Mouse (Mus musculus) MEL (cell line): ENCODE measurements at regions not wholly inside any gene's neighbourhood (a gene's known extent, or its start where the extent isn't known, plus 50 kb on each side); places are given as distances from the start of the nearest gene placed in this dataset.

Experiments used
- DNase-seq: peaks from one replicate; pipeline ENCODE4 v3.0.0; 2011; ENCODE audit warnings: low read depth, low spot score
- H3K27ac ChIP-seq: 2 replicates; pipeline ENCODE4 v1.5.1; 2012; ENCODE audit warnings: low read depth, mild to moderate bottlenecking, control low read depth, low read length, moderate library complexity; ENCODE audit not compliant: control insufficient read depth
- H3K27me3 ChIP-seq, 2 experiments: fragments of 150-350 bp in 1 of 2; sonication (generic) in 1 of 2; 2 replicates each; pipeline ENCODE4 v1.6.1; 2012; ENCODE audit warnings: low read length in 2 of 2, mild to moderate bottlenecking in 2 of 2, improper control_type of control experiment in 1 of 2, moderate library complexity in 1 of 2; ENCODE audit not compliant: insufficient read depth in 2 of 2, control insufficient read depth in 1 of 2
- H3K36me3 ChIP-seq, 2 experiments: 2 replicates each; pipeline ENCODE4 v1.6.1; 2012 to 2014; ENCODE audit warnings: low read length in 2 of 2, improper control_type of control experiment in 1 of 2, inconsistent platforms in 1 of 2, mild to moderate bottlenecking in 1 of 2; ENCODE audit not compliant: insufficient read depth in 2 of 2, control insufficient read depth in 1 of 2
- H3K4me1 ChIP-seq, 2 experiments: fragments of 150-350 bp in 1 of 2; sonication (generic) in 1 of 2; 2 replicates each; pipeline ENCODE4 v1.6.1; 2012; ENCODE audit warnings: low read length in 2 of 2, improper control_type of control experiment in 1 of 2, mild to moderate bottlenecking in 1 of 2; ENCODE audit not compliant: insufficient read depth in 2 of 2, control insufficient read depth in 1 of 2
- H3K4me3 ChIP-seq, 2 experiments: fragments of 150-350 bp in 1 of 2; sonication (generic) in 1 of 2; 2 replicates each; pipeline ENCODE4 v1.5.1; 2012; ENCODE audit warnings: low read depth in 2 of 2, low read length in 2 of 2, mild to moderate bottlenecking in 2 of 2, moderate library complexity in 2 of 2, control low read depth in 1 of 2, improper control_type of control experiment in 1 of 2; ENCODE audit not compliant: control insufficient read depth in 1 of 2, insufficient read depth in 1 of 2
- H3K79me2 ChIP-seq: 2 replicates; pipeline ENCODE4 v1.6.1; 2012; ENCODE audit warnings: mild to moderate bottlenecking, low read length, moderate library complexity; ENCODE audit not compliant: control insufficient read depth, poor library complexity, insufficient read depth
- H3K9ac ChIP-seq: 2 replicates; pipeline ENCODE4 v1.6.1; 2012; ENCODE audit warnings: low read depth, mild to moderate bottlenecking, control low read depth, low read length, moderate library complexity; ENCODE audit not compliant: control insufficient read depth, poor library complexity, severe bottlenecking
- H3K9me3 ChIP-seq: fragments of 150-350 bp; sonication (generic); replicated peaks from 2 replicates; pipeline ENCODE4 v1.6.1; 2012; ENCODE audit warnings: mild to moderate bottlenecking, low read length, improper control_type of control experiment, moderate library complexity; ENCODE audit not compliant: insufficient read depth
- BHLHE40 ChIP-seq: IDR thresholded peaks from 2 replicates; pipeline ENCODE4 v1.6.1; 2012; ENCODE audit warnings: low read depth, mild to moderate bottlenecking, inconsistent platforms, low read length, improper control_type of control experiment, borderline replicate concordance
- CHD1 ChIP-seq: IDR thresholded peaks from 2 replicates; pipeline ENCODE4 v1.6.1; 2012; ENCODE audit warnings: low read depth, mild to moderate bottlenecking, inconsistent platforms, low read length, improper control_type of control experiment
- CTCF ChIP-seq, 3 experiments: IDR thresholded peaks in 2 of 3; conservative IDR thresholded peaks in 1 of 3; 2 replicates each; pipeline ENCODE4 v1.5.1; 2011 to 2012; ENCODE audit warnings: low read length in 3 of 3, low read depth in 2 of 3, mild to moderate bottlenecking in 2 of 3, improper control_type of control experiment in 1 of 3, inconsistent platforms in 1 of 3, mixed read lengths in 1 of 3, moderate library complexity in 1 of 3; ENCODE audit not compliant: control insufficient read depth in 1 of 3, insufficient read depth in 1 of 3, poor library complexity in 1 of 3, severe bottlenecking in 1 of 3
- ELF1 ChIP-seq: IDR thresholded peaks from 2 replicates; pipeline ENCODE4 v1.6.1; 2014; ENCODE audit warnings: low read depth, mild to moderate bottlenecking, inconsistent platforms, low read length, improper control_type of control experiment, moderate library complexity
- ETS1 ChIP-seq: IDR thresholded peaks from 2 replicates; pipeline ENCODE4 v1.6.1; 2012; ENCODE audit warnings: low read depth, mild to moderate bottlenecking, inconsistent platforms, low read length, improper control_type of control experiment, moderate library complexity
- GABPA ChIP-seq: IDR thresholded peaks from 2 replicates; pipeline ENCODE4 v1.6.1; 2012; ENCODE audit warnings: low read depth, mild to moderate bottlenecking, inconsistent platforms, low read length, improper control_type of control experiment, moderate library complexity
- JUND ChIP-seq: IDR thresholded peaks from 2 replicates; pipeline ENCODE4 v1.6.1; 2011; ENCODE audit warnings: low read depth, mild to moderate bottlenecking, improper control_type of control experiment, low read length
- KAT2A ChIP-seq: conservative IDR thresholded peaks from 2 replicates; pipeline ENCODE4 v1.6.1; 2012; ENCODE audit warnings: low read depth, low read length, improper control_type of control experiment, inconsistent platforms
- MAX ChIP-seq: IDR thresholded peaks from 2 replicates; pipeline ENCODE4 v1.6.1; 2011; ENCODE audit warnings: low read length, improper control_type of control experiment
- MEF2A ChIP-seq: IDR thresholded peaks from 2 replicates; pipeline ENCODE4 v1.6.1; 2014; ENCODE audit warnings: low read depth, mild to moderate bottlenecking, inconsistent platforms, low read length, improper control_type of control experiment; ENCODE audit not compliant: poor library complexity, insufficient replicate concordance, severe bottlenecking; ENCODE audit errors: extremely low read depth
- MXI1 ChIP-seq: IDR thresholded peaks from 2 replicates; pipeline ENCODE4 v1.6.1; 2011; ENCODE audit warnings: mild to moderate bottlenecking, low read depth, low read length, improper control_type of control experiment
- MYC ChIP-seq: IDR thresholded peaks from 2 replicates; pipeline ENCODE4 v1.6.1; 2011; ENCODE audit warnings: low read depth, mild to moderate bottlenecking, low read length, improper control_type of control experiment, moderate library complexity
- NELFE ChIP-seq: IDR thresholded peaks from 2 replicates; pipeline ENCODE4 v1.6.1; 2011; ENCODE audit warnings: low read depth, low read length, improper control_type of control experiment
- POLR2AphosphoS5 ChIP-seq: IDR thresholded peaks from 2 replicates; pipeline ENCODE4 v1.6.1; 2012; ENCODE audit warnings: low read depth, borderline replicate concordance, mild to moderate bottlenecking, inconsistent platforms, low read length, moderate library complexity, mixed read lengths
- RAD21 ChIP-seq: IDR thresholded peaks from 2 replicates; pipeline ENCODE4 v1.6.1; 2011; ENCODE audit warnings: mild to moderate bottlenecking, low read depth, low read length, improper control_type of control experiment
- RCOR1 ChIP-seq: IDR thresholded peaks from 2 replicates; pipeline ENCODE4 v1.6.1; 2012; ENCODE audit warnings: low read depth, mild to moderate bottlenecking, inconsistent platforms, low read length, improper control_type of control experiment
- SIN3A ChIP-seq: IDR thresholded peaks from 2 replicates; pipeline ENCODE4 v1.6.1; 2012; ENCODE audit warnings: low read length, improper control_type of control experiment, inconsistent platforms
- SMC3 ChIP-seq: IDR thresholded peaks from 2 replicates; pipeline ENCODE4 v1.6.1; 2011; ENCODE audit warnings: low read depth, low read length, improper control_type of control experiment
- TCF12 ChIP-seq: IDR thresholded peaks from 2 replicates; pipeline ENCODE4 v1.6.1; 2014; ENCODE audit warnings: low read depth, mild to moderate bottlenecking, inconsistent platforms, low read length, improper control_type of control experiment, moderate library complexity
- USF1 ChIP-seq: IDR thresholded peaks from 2 replicates; pipeline ENCODE4 v1.6.1; 2014; ENCODE audit warnings: low read depth, mild to moderate bottlenecking, inconsistent platforms, low read length, improper control_type of control experiment, moderate library complexity
- USF2 ChIP-seq, 2 experiments: IDR thresholded peaks; 2 replicates each; pipeline ENCODE4 v1.6.1; 2011 to 2012; ENCODE audit warnings: improper control_type of control experiment in 2 of 2, low read length in 2 of 2, borderline replicate concordance in 1 of 2, inconsistent platforms in 1 of 2, low read depth in 1 of 2, mild to moderate bottlenecking in 1 of 2; ENCODE audit not compliant: insufficient read depth in 1 of 2
- ZC3H11A ChIP-seq: IDR thresholded peaks from 2 replicates; pipeline ENCODE4 v1.6.1; 2012; ENCODE audit warnings: low read depth, mild to moderate bottlenecking, inconsistent platforms, low read length, improper control_type of control experiment

DNA sequence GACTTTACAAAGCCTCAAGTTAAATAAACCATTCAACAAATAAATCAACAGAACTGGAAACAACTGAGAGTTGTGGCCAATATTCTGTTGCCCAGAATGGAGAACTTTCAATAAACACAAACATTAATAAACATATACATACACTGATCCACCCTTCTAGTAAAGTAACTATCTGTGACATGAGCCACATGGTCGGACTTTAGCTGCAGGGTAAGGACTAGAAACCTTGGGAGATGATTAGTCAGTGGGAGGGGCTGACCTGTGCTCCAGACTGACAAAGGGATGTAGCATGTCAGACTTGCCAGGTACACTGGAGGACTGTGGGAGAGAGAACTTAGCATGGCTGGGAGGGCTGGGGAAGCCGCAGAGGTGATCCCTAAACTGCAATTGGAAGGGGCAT lies 61.6 kb upstream of the Ankrd1 start:
- DNase-seq = no peak
- Histone ChIP-seq H3K27me3 (peaks cover 0 to 2% of the 10 kb centered on the region in 2 experiments; a peak in 1 of 4 replicates), H3K9ac (no peak overlapping the region), H3K4me1 (no peaks in the 10 kb centered on the region), H3K79me2 (no peaks in the 10 kb centered on the region), H3K36me3 (no peaks in the 10 kb centered on the region), H3K9me3 (no peaks in the 10 kb centered on the region), H3K4me3 (no peak overlapping the region), H3K27ac (no peak overlapping the region)
- TF ChIP-seq ETS1 = no peak
- TF ChIP-seq NELFE = no peak
- no peak for TF ChIP-seq CTCF (IDR thresholded peaks at IDR 0.05 in 2 of 3, conservative IDR thresholded peaks at IDR 0.05 in 1 of 3; ENCODE audit: control insufficient read depth in 1 of 3, insufficient read depth in 1 of 3, low read depth in 2 of 3, low read length in 3 of 3, poor library complexity in 1 of 3, severe bottlenecking in 1 of 3)
- no peak for TF ChIP-seq MEF2A
- TF ChIP-seq JUND = no peak
- TF ChIP-seq MYC = no peak
- TF ChIP-seq RCOR1 = no peak
- no peak for TF ChIP-seq KAT2A
- TF ChIP-seq POLR2AphosphoS5 = no peak
- TF ChIP-seq CHD1 = no peak
- TF ChIP-seq MAX = no peak
- no peak for TF ChIP-seq TCF12
- no peak for TF ChIP-seq GABPA

DNA sequence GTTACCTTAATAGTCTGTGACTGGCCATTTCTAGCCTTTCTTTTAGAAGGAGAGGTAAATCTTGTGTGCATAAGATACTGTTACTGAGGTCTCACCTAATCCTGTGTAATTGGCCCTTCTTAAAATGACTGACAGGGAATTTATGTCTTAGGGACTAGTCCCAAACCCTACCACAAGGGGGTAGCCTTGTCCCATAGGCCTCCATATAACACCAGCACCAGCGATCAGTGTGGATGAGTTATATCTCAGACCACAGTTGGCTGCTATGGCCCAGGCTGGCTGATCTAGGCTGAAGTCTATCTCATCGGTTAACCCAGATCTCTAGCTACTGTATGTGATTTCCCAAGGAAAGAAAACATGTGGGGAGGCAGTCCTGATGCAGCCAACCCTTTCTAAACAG lies 63.2 kb upstream of the Ankrd1 start:
- no peaks in the 10 kb centered on the region for H3K9me3 ChIP-seq
- H3K4me3 ChIP-seq = no peak overlapping the region
- no peaks in the 10 kb centered on the region for H3K36me3 ChIP-seq
- no peaks in the 10 kb centered on the region for H3K4me1 ChIP-seq
- no peak for TF ChIP-seq SIN3A
- peak; percentile 55 to 79 (median 58) for TF ChIP-seq CTCF (IDR thresholded peaks at IDR 0.05 in 2 of 3, conservative IDR thresholded peaks at IDR 0.05 in 1 of 3; ENCODE audit: control insufficient read depth in 1 of 3, insufficient read depth in 1 of 3, low read depth in 2 of 3, low read length in 3 of 3, poor library complexity in 1 of 3, severe bottlenecking in 1 of 3)
- TF ChIP-seq USF1 = no peak
- no peak for TF ChIP-seq CHD1
- peak; percentile 75 for TF ChIP-seq RAD21
- TF ChIP-seq SMC3 = peak; percentile 81
- TF ChIP-seq BHLHE40 = no peak
- TF ChIP-seq USF2 (IDR thresholded peaks at IDR 0.05; ENCODE audit: borderline replicate concordance in 1 of 2, insufficient read depth in 1 of 2, low read depth in 1 of 2, low read length in 2 of 2) = no peak
- no peak for TF ChIP-seq ELF1
- no peak for TF ChIP-seq MXI1
- TF ChIP-seq ZC3H11A = peak; percentile 49
- peaks cover 0 to 2% of the 10 kb centered on the region in 2 experiments; a peak in 1 of 4 replicates for H3K27me3 ChIP-seq
- no peak overlapping the region for H3K27ac ChIP-seq
- no peak overlapping the region for H3K9ac ChIP-seq
- DNase-seq = peak; percentile 62
- H3K79me2 ChIP-seq = no peaks in the 10 kb centered on the region
